Mouse (Mus musculus): Measurements from ENCODE around the gene Etl4. TPM values are rescaled to one million over a fixed set of nuclear protein-coding genes. Genes with fewer than 3 reads are reported as not detected.

The Etl4 gene
- under 1 TPM; 0.33 to 0.42 TPM for total RNA-seq (2023)

DNA sequence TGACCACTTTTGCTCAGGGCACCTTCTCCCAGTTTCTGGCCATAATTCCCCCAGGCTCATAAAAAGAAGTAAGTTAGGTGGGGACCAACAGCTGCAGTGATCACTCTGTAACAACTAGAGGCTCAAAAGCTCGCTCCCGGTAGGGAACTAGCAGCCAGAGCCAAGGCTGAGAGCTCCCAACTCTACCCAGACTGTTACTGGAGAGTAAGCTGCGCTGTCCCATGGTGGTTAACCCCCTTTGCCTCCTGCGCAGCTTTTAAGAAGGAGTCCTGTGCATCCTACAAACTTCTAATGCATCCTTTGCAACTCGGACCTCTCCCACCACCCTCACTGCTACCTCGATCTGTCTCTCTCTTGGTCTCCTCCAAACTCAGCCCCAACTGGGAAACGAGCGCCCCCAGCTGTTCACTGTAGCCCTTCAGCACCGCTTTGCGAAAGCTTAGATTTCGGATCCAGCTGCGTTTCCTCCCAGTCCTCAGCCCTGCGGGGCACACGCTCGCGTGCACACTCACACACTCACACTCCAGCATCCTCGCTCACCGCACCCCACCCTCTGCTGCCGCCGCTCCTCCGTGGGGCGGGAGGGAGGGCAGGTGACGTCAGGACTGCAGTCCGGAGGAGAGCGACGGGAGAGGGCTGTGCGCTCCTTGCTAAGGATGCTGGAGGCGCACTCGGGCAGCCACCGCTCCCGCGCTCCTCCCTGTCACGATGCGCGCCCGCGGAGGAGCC lies at the start of gene Etl4:
Gene Etl4 (plus strand): TSS at position 610 of the 729 bp plus-strand sequence.

